Mouse (Mus musculus): Measurements from ENCODE around the gene D630039A03Rik.

GRCm38 (mm10) chr4:57959056-57959455, 43.0 kb upstream of the D630039A03Rik start:
- TF ChIP-seq CTCF (conservative IDR thresholded peaks at IDR 0.05; ENCODE audit: insufficient read depth, insufficient read length, low read depth, low read length): no peak
- TF ChIP-seq POLR2A (IDR thresholded peaks at IDR 0.05; ENCODE audit: low read depth, low read length): no peak
